Mouse (Mus musculus): ENCODE measurements at regions not wholly inside any gene's neighbourhood (a gene's known extent, or its start where the extent isn't known, plus 50 kb on each side); places are given as distances from the start of the nearest gene placed in this dataset.
"Not testable (repeated sequence)": the region's sequence is repeated elsewhere in the genome, so short reads cannot be mapped to it uniquely, and the experiment has no call there.

DNA sequence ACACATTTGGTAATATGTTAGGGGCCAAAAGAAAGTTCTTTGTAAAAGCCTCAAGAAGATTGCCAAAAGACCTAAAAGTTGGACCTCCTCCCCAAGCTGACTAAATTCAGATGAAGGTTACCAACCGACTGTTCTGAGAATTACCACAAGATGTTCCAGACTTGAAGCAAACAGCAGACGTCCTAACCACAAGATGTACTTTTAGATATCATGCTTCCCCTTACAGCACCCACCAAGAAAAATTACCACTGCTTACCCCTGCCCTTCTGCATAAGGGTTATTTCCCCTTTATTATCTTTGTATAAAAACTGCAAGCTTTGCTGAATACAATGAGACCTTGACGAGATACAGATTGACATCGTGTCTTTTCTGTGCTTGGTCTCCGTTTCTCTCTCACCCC is 121.6 kb upstream of the Cst10 start:
- Histone ChIP-seq H3K4me3 (ENCODE audit: low read length) (no peak overlapping the region), H3K27me3 (ENCODE audit: insufficient read depth, low read length) (no peaks in the 10 kb centered on the region), H3K36me3 (ENCODE audit: insufficient read depth, low read length) (no peaks in the 10 kb centered on the region), H3K4me2 (replicated peaks; ENCODE audit: low read depth, low read length) (no peak overlapping the region), H3K27ac (ENCODE audit: low read length) (no peak overlapping the region), H3K4me1 (ENCODE audit: insufficient read depth, low read length) (no peaks in the 10 kb centered on the region), H3K9ac (replicated peaks; ENCODE audit: low read length) (no peak overlapping the region), H3K9me3 (ENCODE audit: low read length) (no peaks in the 10 kb centered on the region)
- ATAC-seq (ENCODE audit: low FRiP score, low TSS enrichment): no peak
- WGBS: 77% methylated on average over 5 of the region's 5 CpGs

DNA sequence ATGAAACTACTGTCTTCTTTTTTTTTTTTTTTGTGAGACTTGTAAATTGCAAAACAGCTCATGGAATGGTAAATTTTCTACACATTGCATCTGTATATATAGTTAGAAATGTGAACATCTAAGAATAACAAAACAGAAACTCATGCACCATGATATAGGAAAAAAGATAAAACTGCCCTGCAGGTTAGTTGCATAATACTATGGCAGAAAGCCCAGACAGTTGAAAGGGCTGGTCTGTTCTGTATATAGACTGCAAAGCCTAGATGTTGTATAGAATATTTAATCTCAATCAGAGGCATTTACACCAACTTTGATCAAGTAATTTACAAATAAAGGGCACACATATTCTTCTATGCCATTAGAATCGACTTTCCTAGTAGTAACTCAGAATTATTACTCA is 120.7 kb upstream of the Cst10 start:
- Histone ChIP-seq H3K4me2 (replicated peaks; ENCODE audit: low read depth, low read length) (no peak overlapping the region), H3K36me3 (ENCODE audit: insufficient read depth, low read length) (no peaks in the 10 kb centered on the region), H3K27ac (ENCODE audit: low read length) (no peak overlapping the region), H3K4me3 (ENCODE audit: low read length) (no peak overlapping the region), H3K27me3 (ENCODE audit: insufficient read depth, low read length) (no peaks in the 10 kb centered on the region), H3K9me3 (ENCODE audit: low read length) (no peaks in the 10 kb centered on the region), H3K4me1 (ENCODE audit: insufficient read depth, low read length) (no peaks in the 10 kb centered on the region), H3K9ac (replicated peaks; ENCODE audit: low read length) (no peak overlapping the region)
- WGBS: 70% methylated on average over 1 of the region's 1 CpGs
- no peak for ATAC-seq (ENCODE audit: low FRiP score, low TSS enrichment)

- 75% methylated on average over 2 of the region's 2 CpGs for WGBS
- not testable (repeated sequence) for ATAC-seq (ENCODE audit: low FRiP score, low TSS enrichment); H3K9ac ChIP-seq (replicated peaks; ENCODE audit: low read length); H3K4me2 ChIP-seq (replicated peaks; ENCODE audit: low read depth, low read length); H3K9me3 ChIP-seq (ENCODE audit: low read length); H3K27me3 ChIP-seq (ENCODE audit: insufficient read depth, low read length); H3K36me3 ChIP-seq (ENCODE audit: insufficient read depth, low read length); H3K27ac ChIP-seq (ENCODE audit: low read length); H3K4me3 ChIP-seq (ENCODE audit: low read length); H3K4me1 ChIP-seq (ENCODE audit: insufficient read depth, low read length)
Measured at GRCm38 (mm10) chr2:149296936-149297335, 107.9 kb upstream of the Cst10 start.

DNA sequence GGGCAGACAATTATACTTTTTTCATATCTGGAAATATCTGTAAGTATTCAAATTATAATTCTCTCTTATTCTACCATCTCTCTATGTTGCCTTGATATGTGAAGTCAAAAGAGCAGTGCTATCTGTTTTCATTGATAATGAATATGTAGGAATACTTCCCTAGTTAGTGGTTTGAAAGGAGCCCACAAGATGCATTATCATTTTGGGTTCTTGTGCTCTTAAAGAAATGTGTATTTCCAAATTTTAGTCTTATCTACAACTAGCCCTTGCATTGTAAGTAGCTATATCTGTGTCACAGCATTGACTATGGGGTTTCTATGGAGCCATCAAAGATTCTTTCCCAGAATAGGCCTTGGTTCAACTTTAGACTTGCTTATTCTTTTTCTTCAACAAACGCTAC is 99.3 kb upstream of the Cst10 start:
- Histone ChIP-seq H3K27ac (ENCODE audit: low read length) (no peak overlapping the region), H3K36me3 (ENCODE audit: insufficient read depth, low read length) (no peaks in the 10 kb centered on the region), H3K9me3 (ENCODE audit: low read length) (peaks cover 9% of the 10 kb centered on the region; the same call in 1 of the 2 replicates), H3K4me2 (replicated peaks; ENCODE audit: low read depth, low read length) (no peak overlapping the region), H3K27me3 (ENCODE audit: insufficient read depth, low read length) (no peaks in the 10 kb centered on the region), H3K4me3 (ENCODE audit: low read length) (no peak overlapping the region), H3K9ac (replicated peaks; ENCODE audit: low read length) (no peak overlapping the region), H3K4me1 (ENCODE audit: insufficient read depth, low read length) (no peaks in the 10 kb centered on the region)
- WGBS: 87% methylated on average over 1 of the region's 1 CpGs
- no peak for ATAC-seq (ENCODE audit: low FRiP score, low TSS enrichment)

DNA sequence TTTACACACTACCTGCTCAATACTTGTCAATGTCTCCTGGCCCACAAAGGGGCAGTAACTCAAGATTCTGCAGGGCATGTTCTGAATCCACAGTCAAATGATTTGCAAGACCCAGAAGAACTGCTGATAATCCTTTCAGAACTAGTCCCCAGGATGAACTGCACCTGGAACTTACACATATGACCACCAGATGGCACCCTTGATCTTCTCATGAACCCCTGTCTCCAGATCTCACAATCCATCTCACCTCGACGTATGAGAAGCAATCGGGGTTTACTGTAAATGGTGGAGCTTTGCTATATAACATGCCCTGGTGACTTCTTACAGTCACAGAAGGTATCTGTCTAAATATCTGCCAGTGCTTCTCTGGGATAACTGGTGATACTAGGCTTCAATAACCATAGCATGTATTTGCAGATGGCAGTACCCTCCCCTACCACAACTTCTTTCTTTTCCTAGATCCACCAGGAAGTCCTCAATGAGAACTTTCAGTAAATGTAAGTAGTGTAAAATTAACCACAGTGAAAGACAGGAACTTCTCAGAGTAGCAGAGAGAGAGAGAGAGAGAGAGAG is 54.5 kb upstream of the Cst10 start:
- 8% methylated on average over 3 of the region's 3 CpGs for WGBS
- Histone ChIP-seq H3K36me3 (ENCODE audit: insufficient read depth, low read length) (no peaks in the 10 kb centered on the region), H3K4me3 (ENCODE audit: low read length) (no peak overlapping the region), H3K9ac (replicated peaks; ENCODE audit: low read length) (no peak overlapping the region), H3K4me1 (ENCODE audit: insufficient read depth, low read length) (no peaks in the 10 kb centered on the region), H3K27me3 (ENCODE audit: insufficient read depth, low read length) (no peaks in the 10 kb centered on the region), H3K27ac (ENCODE audit: low read length) (no peak overlapping the region), H3K9me3 (ENCODE audit: low read length) (no peaks in the 10 kb centered on the region), H3K4me2 (replicated peaks; ENCODE audit: low read depth, low read length) (no peak overlapping the region)
- peak; percentile 61; the same call in 1 of the 2 replicates for ATAC-seq (ENCODE audit: low FRiP score, low TSS enrichment)

Data from kidney, embryonic 16.5 days (tissue).